Mouse (Mus musculus): ENCODE results near the gene Hsd17b1. TPM values are rescaled to one million over a fixed set of nuclear protein-coding genes. Genes with fewer than 3 reads are reported as not detected.

Hsd17b1 gene
- polyA plus RNA-seq, 1 experiment from 2014 or later = not detected

DNA sequence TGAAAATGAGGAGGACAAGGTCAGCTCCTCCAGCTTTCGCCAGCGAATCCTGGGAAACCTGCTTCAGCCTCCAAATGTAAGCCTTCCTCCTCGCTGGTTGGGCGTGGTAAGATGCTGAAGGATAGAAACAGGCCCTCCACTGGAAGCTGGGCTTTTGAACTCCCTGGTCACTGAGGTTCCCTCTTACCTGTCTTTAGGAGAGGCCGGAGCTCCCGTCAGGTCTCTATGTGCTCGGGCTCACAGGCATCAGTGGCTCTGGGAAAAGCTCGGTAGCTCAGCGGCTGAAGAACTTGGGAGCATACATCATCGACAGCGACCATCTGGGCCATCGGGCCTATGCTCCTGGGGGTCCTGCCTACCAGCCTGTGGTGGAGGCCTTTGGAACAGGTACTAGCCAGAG lies 6.6 kb downstream of the Hsd17b1 start:
- no peak overlapping the region for H3K4me3 ChIP-seq (ENCODE audit: low read depth, low read length)
- H3K4me2 ChIP-seq (ENCODE audit: low read length) = no peak overlapping the region
- peaks cover 20% of the 10 kb centered on the region for H3K36me3 ChIP-seq (ENCODE audit: control insufficient read depth, insufficient read depth, low read length)
- ATAC-seq (replicated peaks; ENCODE audit: low FRiP score, low TSS enrichment, low read depth) (no peak), DNase-seq (ENCODE audit: low spot score) (no peak)
- H3K9ac ChIP-seq (ENCODE audit: low read length) = no peak overlapping the region
- peaks cover 31% of the 10 kb centered on the region for H3K4me1 ChIP-seq (replicated peaks; ENCODE audit: control insufficient read depth, insufficient read depth, low read length)
- WGBS = 91% methylated on average over 12 of the region's 12 CpGs
- H3K27ac ChIP-seq (ENCODE audit: low read depth) = no peak overlapping the region
- H3K9me3 ChIP-seq (ENCODE audit: control insufficient read depth, low read length) = no peaks in the 10 kb centered on the region
- peaks cover 17% of the 10 kb centered on the region for H3K27me3 ChIP-seq (replicated peaks; ENCODE audit: control insufficient read depth, insufficient read depth, low read length)

GRCm38 (mm10) chr11:101085617-101086322 lies 7.6 kb downstream of the Hsd17b1 start:
- H3K9ac ChIP-seq (ENCODE audit: low read length) = no peak overlapping the region
- H3K4me3 ChIP-seq (ENCODE audit: low read depth, low read length) = no peak overlapping the region
- peaks cover 29% of the 10 kb centered on the region for H3K4me1 ChIP-seq (replicated peaks; ENCODE audit: control insufficient read depth, insufficient read depth, low read length)
- H3K36me3 ChIP-seq (ENCODE audit: control insufficient read depth, insufficient read depth, low read length) = peaks cover 29% of the 10 kb centered on the region
- ATAC-seq (replicated peaks; ENCODE audit: low FRiP score, low TSS enrichment, low read depth) (no peak), DNase-seq (ENCODE audit: low spot score) (no peak)
- H3K4me2 ChIP-seq (ENCODE audit: low read length) = 0 out of 2 replicates have a peak overlapping the region, but pooled peaks have one; percentile 95
- H3K9me3 ChIP-seq (ENCODE audit: control insufficient read depth, low read length) = no peaks in the 10 kb centered on the region
- peaks cover 7% of the 10 kb centered on the region for H3K27me3 ChIP-seq (replicated peaks; ENCODE audit: control insufficient read depth, insufficient read depth, low read length)
- H3K27ac ChIP-seq (ENCODE audit: low read depth) = no peak overlapping the region
- 92% methylated on average over 18 of the region's 18 CpGs for WGBS

DNA sequence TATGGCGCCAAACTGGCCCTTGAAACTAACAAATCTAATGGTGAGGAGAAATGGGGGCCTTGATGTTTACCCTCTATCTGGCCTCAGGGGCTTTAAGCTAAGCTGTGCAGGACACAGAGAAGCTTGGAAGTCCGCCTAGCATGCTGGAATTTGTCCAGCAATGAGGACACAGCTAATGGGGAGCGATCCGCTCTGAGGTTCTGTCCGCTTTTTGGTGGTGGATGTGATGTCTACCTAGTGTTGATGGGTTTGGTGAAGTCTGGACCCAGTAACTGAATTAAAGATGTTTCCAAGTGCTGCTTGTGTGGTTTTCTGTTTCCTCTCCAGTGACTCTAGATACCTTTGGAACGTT lies 8.1 kb downstream of the Hsd17b1 start:
- WGBS = 85% methylated on average over 6 of the region's 6 CpGs
- H3K27ac ChIP-seq (ENCODE audit: low read depth) = peak overlapping the region; percentile 70
- DNase-seq (ENCODE audit: low spot score) (no peak), ATAC-seq (replicated peaks; ENCODE audit: low FRiP score, low TSS enrichment, low read depth) (no peak)
- H3K9me3 ChIP-seq (ENCODE audit: control insufficient read depth, low read length) = no peaks in the 10 kb centered on the region
- peaks cover 2% of the 10 kb centered on the region; the same call in 1 of the 2 replicates for H3K27me3 ChIP-seq (replicated peaks; ENCODE audit: control insufficient read depth, insufficient read depth, low read length)
- peak overlapping the region; percentile 95 for H3K4me2 ChIP-seq (ENCODE audit: low read length)
- peak overlapping the region; percentile 84; the same call in 1 of the 2 replicates for H3K4me3 ChIP-seq (ENCODE audit: low read depth, low read length)
- H3K9ac ChIP-seq (ENCODE audit: low read length) = peak overlapping the region; percentile 74
- H3K4me1 ChIP-seq (replicated peaks; ENCODE audit: control insufficient read depth, insufficient read depth, low read length) = peaks cover 29% of the 10 kb centered on the region
- H3K36me3 ChIP-seq (ENCODE audit: control insufficient read depth, insufficient read depth, low read length) = peaks cover 34% of the 10 kb centered on the region

DNA sequence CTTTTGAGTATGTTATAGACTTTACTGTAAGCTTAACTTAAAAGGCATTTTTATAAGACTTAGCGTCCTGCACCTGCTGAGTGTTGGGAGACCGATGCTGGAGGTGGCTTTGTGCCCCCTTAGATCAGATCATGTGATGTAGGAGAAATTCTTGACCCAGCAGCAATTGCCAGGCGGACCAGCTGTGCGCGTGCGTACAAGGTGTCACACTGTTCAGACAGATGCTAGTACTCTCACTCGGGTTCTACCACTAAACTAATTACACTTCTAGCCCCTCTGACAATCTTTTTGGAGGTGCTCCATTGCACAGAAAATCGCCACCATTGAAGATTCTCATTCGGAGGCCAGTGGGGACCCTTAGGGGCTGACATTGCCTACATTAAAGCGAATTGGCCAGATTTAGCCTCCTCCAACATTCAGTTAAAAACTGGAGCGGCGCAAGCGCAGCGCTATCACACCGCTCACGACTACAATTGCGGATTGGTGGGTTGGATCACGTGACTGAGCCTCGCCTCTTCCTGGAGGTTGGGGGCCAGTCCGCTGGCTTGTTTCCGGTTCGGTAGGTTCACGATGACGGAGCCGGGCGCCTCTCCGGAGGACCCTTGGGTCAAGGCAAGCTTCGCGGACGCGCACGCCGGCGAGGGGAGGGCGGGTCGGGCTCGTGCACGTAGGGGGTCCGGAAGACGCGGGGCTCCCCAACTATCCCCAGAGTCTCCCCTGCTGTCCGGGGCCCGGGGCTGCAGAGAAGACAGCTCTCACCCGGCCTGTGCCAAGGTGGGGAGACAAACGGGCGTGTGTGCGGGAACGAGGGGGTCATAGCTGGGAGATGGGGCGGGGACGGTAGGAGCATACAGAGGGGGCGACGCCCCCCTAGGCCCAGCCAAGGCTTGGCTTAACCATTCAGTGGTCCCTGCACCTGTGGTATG lies 8.8 kb downstream of the Hsd17b1 start, which contains the start of gene Mlx:
Mlx (plus strand) TSS at position 522 of the 926 bp plus-strand sequence.
- peak within 1 kb of the TSS; percentile 84 for H3K4me3 ChIP-seq (ENCODE audit: low read depth, low read length)
- peak within 1 kb of the TSS; percentile 74 for H3K9ac ChIP-seq (ENCODE audit: low read length)
- ATAC-seq (replicated peaks; ENCODE audit: low FRiP score, low TSS enrichment, low read depth) (peak; percentile 82), DNase-seq (ENCODE audit: low spot score) (peak; percentile 91)
- H3K4me1 ChIP-seq (replicated peaks; ENCODE audit: control insufficient read depth, insufficient read depth, low read length) = peaks cover 29% of the 10 kb centered on the region
- peak within 1 kb of the TSS; percentile 95 for H3K4me2 ChIP-seq (ENCODE audit: low read length)
- no peaks in the 10 kb centered on the region for H3K9me3 ChIP-seq (ENCODE audit: control insufficient read depth, low read length)
- H3K27me3 ChIP-seq (replicated peaks; ENCODE audit: control insufficient read depth, insufficient read depth, low read length) = no peaks in the 10 kb centered on the region
- peaks cover 42% of the 10 kb centered on the region for H3K36me3 ChIP-seq (ENCODE audit: control insufficient read depth, insufficient read depth, low read length)
- 1% methylated on average over 48 of the region's 52 CpGs for WGBS
- peak within 1 kb of the TSS; percentile 70 for H3K27ac ChIP-seq (ENCODE audit: low read depth)

DNA sequence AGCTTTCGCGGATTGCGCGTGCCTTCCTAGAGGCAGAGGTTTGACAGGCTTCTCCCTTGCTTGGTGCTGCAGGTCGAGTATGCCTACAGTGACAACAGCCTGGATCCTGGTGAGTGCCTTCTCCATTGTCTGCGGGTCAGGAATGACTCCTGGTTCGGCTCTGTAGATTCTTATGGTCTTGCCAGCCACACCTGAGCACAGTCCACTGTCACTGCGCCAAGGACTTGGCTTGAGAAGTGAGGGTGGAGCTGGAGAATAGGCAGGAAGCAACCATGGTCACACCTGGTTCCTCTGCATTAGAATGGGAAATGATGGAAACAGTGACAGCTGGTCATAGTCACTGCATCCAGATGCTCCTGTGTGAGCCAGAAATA lies 9.5 kb downstream of the Hsd17b1 start:
- no peak for ATAC-seq (replicated peaks; ENCODE audit: low FRiP score, low TSS enrichment, low read depth)
- H3K27ac ChIP-seq (ENCODE audit: low read depth) = peak overlapping the region; percentile 70
- peak overlapping the region; percentile 84 for H3K4me3 ChIP-seq (ENCODE audit: low read depth, low read length)
- H3K27me3 ChIP-seq (replicated peaks; ENCODE audit: control insufficient read depth, insufficient read depth, low read length) = no peaks in the 10 kb centered on the region
- peak; percentile 68 for DNase-seq (ENCODE audit: low spot score)
- peaks cover 29% of the 10 kb centered on the region for H3K4me1 ChIP-seq (replicated peaks; ENCODE audit: control insufficient read depth, insufficient read depth, low read length)
- 7% methylated on average over 8 of the region's 8 CpGs for WGBS
- no peaks in the 10 kb centered on the region for H3K9me3 ChIP-seq (ENCODE audit: control insufficient read depth, low read length)
- peak overlapping the region; percentile 95 for H3K4me2 ChIP-seq (ENCODE audit: low read length)
- peak overlapping the region; percentile 74 for H3K9ac ChIP-seq (ENCODE audit: low read length)
- peaks cover 48% of the 10 kb centered on the region for H3K36me3 ChIP-seq (ENCODE audit: control insufficient read depth, insufficient read depth, low read length)

GRCm38 (mm10) chr11:101089931-101090330 lies 11.7 kb downstream of the Hsd17b1 start:
- H3K27ac ChIP-seq (ENCODE audit: low read depth) = no peak overlapping the region
- ATAC-seq (replicated peaks; ENCODE audit: low FRiP score, low TSS enrichment, low read depth) (no peak), DNase-seq (ENCODE audit: low spot score) (no peak)
- 88% methylated on average over 1 of the region's 1 CpGs for WGBS
- H3K4me3 ChIP-seq (ENCODE audit: low read depth, low read length) = no peak overlapping the region
- no peak overlapping the region for H3K4me2 ChIP-seq (ENCODE audit: low read length)
- H3K27me3 ChIP-seq (replicated peaks; ENCODE audit: control insufficient read depth, insufficient read depth, low read length) = no peaks in the 10 kb centered on the region
- H3K9me3 ChIP-seq (ENCODE audit: control insufficient read depth, low read length) = no peaks in the 10 kb centered on the region
- peaks cover 27% of the 10 kb centered on the region for H3K4me1 ChIP-seq (replicated peaks; ENCODE audit: control insufficient read depth, insufficient read depth, low read length)
- no peak overlapping the region for H3K9ac ChIP-seq (ENCODE audit: low read length)
- H3K36me3 ChIP-seq (ENCODE audit: control insufficient read depth, insufficient read depth, low read length) = peaks cover 59% of the 10 kb centered on the region

DNA sequence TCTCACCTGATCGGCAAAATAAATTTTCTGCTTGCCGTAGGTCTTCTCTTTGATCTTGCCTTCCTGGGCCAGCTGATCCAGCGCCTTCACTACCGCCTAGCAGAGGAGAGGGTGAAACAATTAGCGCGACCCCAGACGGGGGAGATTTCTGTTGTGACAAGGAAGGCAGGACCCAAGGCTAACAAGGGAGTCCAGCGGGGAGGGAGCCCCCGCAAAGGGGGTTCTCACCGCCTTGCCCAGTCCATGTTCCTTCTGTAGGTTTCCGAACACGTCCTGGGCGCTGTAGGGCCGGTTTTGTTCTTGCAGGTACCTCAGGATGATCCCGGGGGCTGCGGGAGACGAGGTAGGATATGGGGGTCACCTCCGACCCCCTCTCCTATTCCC lies 16.7 kb downstream of the Hsd17b1 start:
- Histone ChIP-seq H3K27ac (ENCODE audit: low read depth) (no peak overlapping the region), H3K36me3 (ENCODE audit: control insufficient read depth, insufficient read depth, low read length) (peaks cover 73% of the 10 kb centered on the region), H3K9me3 (ENCODE audit: control insufficient read depth, low read length) (no peaks in the 10 kb centered on the region), H3K4me3 (ENCODE audit: low read depth, low read length) (peak overlapping the region; percentile 98), H3K4me2 (ENCODE audit: low read length) (peak overlapping the region; percentile 95), H3K27me3 (replicated peaks; ENCODE audit: control insufficient read depth, insufficient read depth, low read length) (no peaks in the 10 kb centered on the region), H3K9ac (ENCODE audit: low read length) (peak overlapping the region; percentile 72), H3K4me1 (replicated peaks; ENCODE audit: control insufficient read depth, insufficient read depth, low read length) (peaks cover 7% of the 10 kb centered on the region)
- DNase-seq (ENCODE audit: low spot score) = no peak
- ATAC-seq (replicated peaks; ENCODE audit: low FRiP score, low TSS enrichment, low read depth) = peak; percentile 21; the same call in 1 of the 2 replicates
- WGBS = under 1% methylated on average over 18 of the region's 18 CpGs

DNA sequence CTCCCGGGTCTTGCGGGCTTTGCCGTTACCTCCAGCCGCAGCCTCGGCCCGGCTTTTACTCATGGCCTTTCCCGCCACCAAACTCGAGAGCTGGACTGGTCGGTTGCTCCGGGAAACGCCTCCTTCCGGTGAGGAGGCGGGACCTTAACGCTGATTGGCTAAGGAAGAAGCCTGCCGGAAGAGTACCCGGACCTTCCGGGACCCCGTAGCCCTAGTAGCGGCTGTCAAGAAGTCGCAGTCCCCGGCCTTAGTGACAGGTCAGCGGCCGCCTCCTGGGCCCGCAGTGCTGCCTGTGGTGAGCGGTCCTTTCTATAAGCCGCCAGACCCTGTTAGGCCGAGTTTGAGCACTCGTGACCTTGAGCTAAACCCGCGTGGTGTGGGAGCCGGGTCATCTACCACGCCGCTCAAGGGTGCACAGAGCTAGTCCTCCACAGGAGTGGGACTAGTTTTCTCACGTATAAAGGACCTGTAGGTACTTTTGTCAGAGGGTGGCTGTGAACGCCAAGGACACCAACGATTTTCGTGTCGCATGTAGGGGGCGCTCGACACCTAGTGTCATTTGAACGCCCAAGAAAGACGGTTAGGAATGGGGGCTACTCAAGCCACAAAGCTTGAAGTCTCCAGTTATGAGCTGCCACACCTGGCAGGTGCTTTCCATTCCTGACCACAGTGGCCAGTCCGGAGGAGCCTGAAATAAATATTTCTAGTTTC lies 17.3 kb downstream of the Hsd17b1 start, which contains the start of gene Psmc3ip:
Psmc3ip (minus strand) TSS at position 123 of the 711 bp plus-strand sequence.
- WGBS = under 1% methylated on average over 43 of the region's 43 CpGs
- peak within 1 kb of the TSS; percentile 78 for H3K27ac ChIP-seq (ENCODE audit: low read depth)
- H3K36me3 ChIP-seq (ENCODE audit: control insufficient read depth, insufficient read depth, low read length) = peaks cover 73% of the 10 kb centered on the region

More for the DNA sequence above, 17.3 kb downstream of the Hsd17b1 start, which contains the start of gene Psmc3ip:
- ATAC-seq (replicated peaks; ENCODE audit: low FRiP score, low TSS enrichment, low read depth) = peak; percentile 94
- H3K4me2 ChIP-seq (ENCODE audit: low read length) = peak within 1 kb of the TSS; percentile 95
- DNase-seq (ENCODE audit: low spot score) = peak; percentile 95
- H3K4me3 ChIP-seq (ENCODE audit: low read depth, low read length) = peak within 1 kb of the TSS; percentile 98
- peaks cover 7% of the 10 kb centered on the region for H3K4me1 ChIP-seq (replicated peaks; ENCODE audit: control insufficient read depth, insufficient read depth, low read length)
- H3K9me3 ChIP-seq (ENCODE audit: control insufficient read depth, low read length) = no peaks in the 10 kb centered on the region
- H3K9ac ChIP-seq (ENCODE audit: low read length) = peak within 1 kb of the TSS; percentile 72
- no peaks in the 10 kb centered on the region for H3K27me3 ChIP-seq (replicated peaks; ENCODE audit: control insufficient read depth, insufficient read depth, low read length)

All from intestine, embryonic 14.5 days (tissue).